Mouse (Mus musculus) adrenal gland, postnatal 36 days (tissue): ENCODE data around the gene Cdkn1a. TPM values are rescaled to one million over a fixed set of nuclear protein-coding genes. Genes with fewer than 3 reads are reported as not detected.
"Not testable (repeated sequence)": the region's sequence is repeated elsewhere in the genome, so short reads cannot be mapped to it uniquely, and the experiment has no call there.

Experiments
- DNase-seq, 2 experiments: peaks; one replicate each; pipeline ENCODE4 v3.0.0; 2021; ENCODE audit warnings: mixed read lengths in 1 of 2
- total RNA-seq, 2 experiments: library from RNA; stranded (reverse); gene quantifications; 2 replicates each; pipeline ENCODE4 v1.2.3; 2021

Gene Cdkn1a
- total RNA-seq, 2 experiments from 2014 or later = 22.1 to 78.4 TPM

DNA sequence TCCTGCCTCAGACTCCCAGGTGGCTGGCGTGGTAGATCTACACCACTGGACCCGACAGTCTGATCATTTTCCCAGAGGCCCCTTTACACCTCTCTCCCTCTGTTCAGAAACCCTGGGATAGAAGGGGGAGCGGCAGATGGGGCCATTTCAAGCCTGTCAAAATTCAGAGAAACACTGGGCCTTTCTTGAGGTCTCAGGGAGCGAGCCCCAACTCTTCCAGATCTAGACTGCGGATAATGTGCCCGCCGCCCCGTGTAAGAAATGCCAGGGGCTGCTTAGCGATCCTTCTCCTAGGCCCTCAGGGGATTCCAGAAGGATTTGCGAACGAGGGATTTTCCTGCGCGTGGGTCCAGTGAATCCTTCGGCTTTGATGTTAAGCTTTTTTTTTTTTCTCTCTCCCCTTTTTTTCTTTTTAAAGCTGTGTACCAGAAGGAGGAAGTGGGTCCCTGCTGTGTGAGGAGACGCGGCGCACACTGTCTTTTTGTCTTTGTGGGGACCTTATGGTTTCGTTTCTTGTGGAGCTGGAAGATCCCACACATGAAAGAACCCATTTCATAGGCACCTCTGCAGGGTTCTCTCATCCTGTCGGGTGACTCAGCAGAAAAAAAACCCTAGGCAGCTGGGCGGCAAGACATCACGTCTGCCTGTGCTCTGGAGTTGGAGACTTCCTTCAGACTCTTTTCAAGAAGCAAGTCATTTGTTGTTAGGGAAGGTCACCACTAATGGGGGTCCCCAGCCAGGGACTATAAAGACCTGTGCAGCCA is 9.0 kb upstream of the Cdkn1a start:
- DNase-seq = peak in 1 of 2 experiments; percentile 12

GRCm38 (mm10) chr17:29083586-29083985 is 7.2 kb upstream of the Cdkn1a start:
- DNase-seq = no peak

DNA sequence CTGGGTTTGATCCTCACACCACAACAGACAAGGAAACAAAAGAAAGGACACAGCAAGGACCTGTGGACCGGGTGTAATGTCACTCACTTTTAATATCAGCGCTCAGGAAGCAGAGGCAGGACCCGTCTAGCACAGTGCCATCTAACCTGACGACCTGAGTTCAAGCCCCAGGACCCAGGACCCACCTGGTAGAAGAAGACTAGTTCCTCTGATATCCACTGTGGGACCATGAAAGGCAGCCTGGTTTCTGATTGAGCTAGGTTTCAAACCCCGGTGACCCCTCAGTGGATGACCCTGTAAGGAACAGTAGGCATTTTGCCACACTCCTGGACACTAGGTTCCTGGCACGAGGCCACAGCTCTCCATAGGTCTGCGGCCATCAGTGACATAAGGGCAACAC is 6.1 kb upstream of the Cdkn1a start:
- no peak for DNase-seq

- no peak for DNase-seq
These were observed 5.5 kb upstream of the Cdkn1a start for GRCm38 (mm10) chr17:29085266-29085665.

GRCm38 (mm10) chr17:29086916-29087315 is 3.9 kb upstream of the Cdkn1a start:
- no peak for DNase-seq

DNA sequence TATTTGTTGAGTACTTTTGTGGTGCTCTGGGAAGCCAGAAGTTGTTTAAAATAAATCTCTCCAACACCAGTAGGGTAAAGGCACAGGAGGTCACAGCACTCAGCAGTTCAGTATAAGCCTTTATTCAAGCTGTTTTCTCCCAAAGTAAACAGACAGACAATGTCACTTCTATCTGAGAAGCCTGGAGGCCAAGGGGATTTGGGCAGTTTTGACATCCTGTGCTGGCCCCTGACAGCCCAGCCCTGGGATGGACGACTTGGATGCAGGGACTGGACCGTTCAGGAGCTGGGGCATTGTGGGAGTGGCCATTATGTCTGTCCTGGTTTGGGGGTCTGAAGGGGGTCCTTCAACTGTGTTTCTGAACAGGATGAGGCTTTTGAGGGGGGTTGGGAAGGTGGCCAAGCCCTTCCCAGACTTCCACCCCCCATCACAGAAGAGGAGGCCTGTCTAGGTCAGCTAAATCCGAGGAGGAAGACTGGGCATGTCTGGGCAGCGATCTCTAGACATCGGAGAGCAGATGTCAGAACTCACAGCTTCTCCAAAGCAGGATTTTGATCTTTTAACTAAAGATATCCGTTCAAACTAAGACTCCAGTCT is 670 bp downstream of the Cdkn1a start:
- no peak for DNase-seq

DNA sequence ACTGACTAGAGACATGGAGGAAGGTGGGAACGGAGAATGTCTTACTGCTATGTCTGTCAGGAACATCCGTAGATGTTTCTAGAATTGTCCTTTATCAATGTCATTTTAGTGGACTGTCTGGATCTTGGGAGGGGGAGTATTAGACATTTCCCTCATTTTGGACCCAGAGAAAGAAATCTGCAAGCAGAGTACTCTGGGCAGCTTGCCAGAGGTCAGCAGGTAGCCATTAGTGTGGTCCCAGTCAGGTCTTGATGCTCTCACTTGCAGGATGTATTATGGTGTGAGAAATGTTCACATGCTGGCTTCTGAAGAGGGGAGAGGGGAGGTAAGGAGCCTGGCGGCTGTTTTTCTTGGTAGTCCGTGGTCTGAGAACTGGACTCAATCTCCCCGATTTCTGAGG is 1.7 kb downstream of the Cdkn1a start:
- DNase-seq = no peak

DNA sequence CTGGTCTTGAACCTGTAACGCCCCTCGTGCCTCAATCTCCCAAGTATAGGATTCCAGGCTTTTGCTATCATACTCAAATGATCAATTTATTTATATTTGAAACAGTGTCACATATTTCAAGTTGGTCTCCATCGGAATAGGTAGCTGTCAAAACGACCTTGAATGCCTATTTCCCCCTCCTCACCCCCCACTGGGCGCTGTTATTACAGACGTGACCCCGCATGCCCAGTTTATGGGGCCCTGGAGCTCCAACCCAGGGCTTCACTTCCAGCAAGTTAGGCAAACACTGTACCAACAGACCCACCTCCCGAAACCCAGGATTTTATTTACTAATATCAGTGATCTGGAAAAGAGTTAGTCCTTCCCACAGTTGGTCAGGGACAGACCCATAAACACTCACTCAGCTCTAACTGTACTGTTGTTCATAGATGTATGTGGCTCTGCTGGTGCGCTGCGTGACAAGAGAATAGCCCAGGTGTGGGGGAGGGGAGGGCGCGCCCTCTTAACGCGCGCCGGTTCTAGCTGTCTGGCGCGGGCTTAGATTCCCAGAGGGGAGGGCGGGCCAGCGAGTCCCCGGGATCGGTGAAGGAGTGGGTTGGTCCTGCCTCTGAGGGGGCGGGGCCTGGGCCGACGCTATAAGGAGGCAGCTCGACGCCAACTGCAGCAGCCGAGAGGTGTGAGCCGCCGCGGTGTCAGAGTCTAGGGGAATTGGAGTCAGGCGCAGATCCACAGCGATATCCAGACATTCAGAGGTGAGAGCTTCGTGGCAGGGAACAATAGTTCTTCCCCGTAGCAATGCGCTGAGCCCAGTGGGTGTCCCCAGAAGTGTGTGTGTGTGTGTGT is 2.6 kb downstream of the Cdkn1a start:
- peak; percentile 91 to 92 for DNase-seq

DNA sequence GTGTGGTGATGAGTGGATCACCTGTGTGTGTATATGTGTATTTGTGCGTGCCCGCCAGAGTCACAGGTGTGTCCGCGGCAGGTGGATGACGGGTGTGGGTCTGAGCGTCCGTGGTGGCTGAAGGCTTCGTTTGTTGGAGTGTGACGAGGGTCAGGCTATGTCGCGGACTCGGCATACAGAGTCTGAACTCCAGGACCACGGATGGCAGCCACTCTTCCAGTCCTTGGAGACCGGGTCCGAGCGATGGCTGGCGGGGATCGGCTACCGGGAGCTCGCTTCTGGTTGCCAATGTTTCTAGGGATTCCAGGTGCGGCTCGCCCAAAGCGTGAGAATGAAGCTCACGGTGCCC is 3.2 kb downstream of the Cdkn1a start:
- DNase-seq = peak in 1 of 2 experiments; percentile 12

DNA sequence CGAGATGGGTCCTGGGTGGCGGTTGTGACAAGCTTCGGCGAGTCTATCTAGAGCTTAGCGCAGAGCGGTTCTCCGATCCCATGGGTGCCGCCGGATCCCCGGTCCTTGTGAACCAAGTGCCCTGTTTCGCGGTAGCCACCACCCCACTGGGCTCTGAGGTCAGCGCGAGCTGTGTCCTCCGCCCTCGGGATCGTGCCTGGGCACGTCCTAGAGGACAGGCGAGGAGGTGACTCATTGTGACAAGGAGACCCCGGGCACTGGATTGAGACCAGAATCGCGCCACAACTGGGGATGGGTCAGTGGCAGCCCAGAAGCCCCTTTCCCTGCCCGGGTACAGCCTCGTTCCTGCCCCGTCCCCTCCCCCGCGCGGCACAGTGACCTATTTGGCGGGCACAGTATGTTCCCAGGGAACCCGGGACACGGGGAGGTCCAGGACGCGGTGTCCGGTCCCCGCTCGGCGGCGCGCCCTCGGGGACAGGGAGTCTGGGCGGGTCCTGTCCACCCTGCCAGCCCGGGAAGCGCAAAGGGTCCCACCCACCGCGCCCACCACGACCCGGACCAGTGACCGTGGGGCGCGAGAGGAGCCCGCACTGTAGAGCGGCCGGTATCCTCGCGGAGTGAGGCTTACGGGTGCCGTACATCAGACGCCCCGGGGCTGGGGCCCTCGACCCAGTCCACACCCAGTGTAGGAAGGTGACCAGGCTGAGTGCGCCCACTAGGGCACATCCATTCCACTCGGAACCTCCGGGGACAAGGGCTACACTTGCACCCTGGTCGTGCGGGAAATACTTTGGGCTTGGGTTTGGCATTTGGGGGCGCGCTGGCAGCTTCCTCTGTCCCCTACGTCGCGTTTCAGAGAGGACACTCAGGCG is 3.8 kb downstream of the Cdkn1a start:
- DNase-seq = peak; percentile 82 to 89

DNA sequence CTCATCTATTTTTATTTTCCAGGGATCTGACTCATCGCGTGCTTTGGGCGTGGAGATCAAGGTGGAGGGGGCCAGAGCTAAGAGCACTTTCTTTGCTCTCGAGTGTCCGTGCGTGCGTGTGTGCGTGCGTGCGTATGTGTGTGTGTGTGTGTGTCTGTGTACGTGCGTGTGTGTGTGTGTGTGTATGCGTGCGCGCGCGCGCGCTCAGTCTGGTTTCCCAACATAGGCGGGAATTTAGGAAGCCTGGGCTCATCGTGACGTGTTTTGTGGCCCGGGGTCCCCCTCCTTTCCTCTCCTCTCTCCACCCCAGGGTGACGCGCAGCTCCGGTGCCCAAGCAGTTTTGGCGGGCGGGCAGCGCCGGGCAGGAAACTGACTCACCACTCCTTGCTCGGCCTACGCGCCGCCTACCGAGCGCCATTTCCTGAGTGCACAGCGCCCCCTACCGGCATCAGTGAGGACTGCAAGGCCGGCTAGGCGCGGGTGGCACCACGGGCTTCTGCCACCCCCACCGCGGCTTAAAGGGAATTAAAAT is 4.5 kb downstream of the Cdkn1a start:
- peak; percentile 98 for DNase-seq

DNA sequence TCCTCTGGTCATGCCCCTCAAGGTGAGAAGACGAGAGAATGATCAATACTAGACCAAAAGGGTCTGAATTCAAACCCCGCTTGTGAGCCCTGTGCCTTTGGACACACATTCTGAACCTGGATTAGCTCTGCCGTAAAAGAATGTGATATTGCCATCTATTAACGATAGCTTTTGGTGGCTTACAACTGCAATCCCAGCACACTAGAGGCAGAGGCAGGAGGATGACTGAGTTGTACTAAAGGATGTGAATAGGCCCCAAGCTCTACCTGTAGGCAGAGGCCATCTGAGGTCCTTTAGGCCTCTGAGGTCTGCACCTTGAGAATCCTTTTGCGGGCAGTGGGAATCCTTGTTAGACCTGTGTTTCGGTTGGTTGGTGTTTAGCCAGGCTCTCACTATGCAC is 5.5 kb downstream of the Cdkn1a start:
- DNase-seq = no peak

- DNase-seq = no peak
These were observed 6.2 kb downstream of the Cdkn1a start for GRCm38 (mm10) chr17:29096851-29097561.

DNA sequence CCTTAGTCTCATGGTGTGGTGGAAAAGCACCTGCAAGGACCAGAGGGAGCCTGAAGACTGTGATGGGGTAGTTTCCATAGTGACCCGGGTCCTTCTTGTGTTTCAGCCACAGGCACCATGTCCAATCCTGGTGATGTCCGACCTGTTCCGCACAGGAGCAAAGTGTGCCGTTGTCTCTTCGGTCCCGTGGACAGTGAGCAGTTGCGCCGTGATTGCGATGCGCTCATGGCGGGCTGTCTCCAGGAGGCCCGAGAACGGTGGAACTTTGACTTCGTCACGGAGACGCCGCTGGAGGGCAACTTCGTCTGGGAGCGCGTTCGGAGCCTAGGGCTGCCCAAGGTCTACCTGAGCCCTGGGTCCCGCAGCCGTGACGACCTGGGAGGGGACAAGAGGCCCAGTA is 7.5 kb downstream of the Cdkn1a start:
- DNase-seq = no peak

DNA sequence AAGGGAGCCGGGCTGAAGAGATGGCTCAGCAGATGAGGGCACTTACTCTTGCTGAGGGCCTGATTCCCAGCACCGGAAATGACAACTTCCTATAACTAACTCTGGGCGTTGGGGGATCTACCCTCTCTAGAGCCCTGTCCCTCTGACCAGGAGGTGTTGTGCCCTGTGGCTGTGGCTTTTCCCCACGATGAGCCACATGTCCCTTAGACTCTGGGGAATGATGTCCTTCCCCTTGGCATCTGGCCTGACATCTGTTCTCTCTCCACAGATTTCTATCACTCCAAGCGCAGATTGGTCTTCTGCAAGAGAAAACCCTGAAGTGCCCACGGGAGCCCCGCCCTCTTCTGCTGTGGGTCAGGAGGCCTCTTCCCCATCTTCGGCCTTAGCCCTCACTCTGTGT is 8.3 kb downstream of the Cdkn1a start:
- DNase-seq = no peak

- no peak for DNase-seq
These were observed 9.9 kb downstream of the Cdkn1a start for GRCm38 (mm10) chr17:29100627-29101026.

- DNase-seq = not testable (repeated sequence)
These were observed 19.6 kb downstream of the Cdkn1a start for GRCm38 (mm10) chr17:29110356-29110755.

- no peak for DNase-seq
These were observed 20.6 kb downstream of the Cdkn1a start for GRCm38 (mm10) chr17:29111332-29111731.

GRCm38 (mm10) chr17:29113591-29114352 is 23.0 kb downstream of the Cdkn1a start, which contains the start of gene Rab44:
Gene Rab44, plus strand, starts transcription at chr17:29114145.
- DNase-seq = no peak

DNA sequence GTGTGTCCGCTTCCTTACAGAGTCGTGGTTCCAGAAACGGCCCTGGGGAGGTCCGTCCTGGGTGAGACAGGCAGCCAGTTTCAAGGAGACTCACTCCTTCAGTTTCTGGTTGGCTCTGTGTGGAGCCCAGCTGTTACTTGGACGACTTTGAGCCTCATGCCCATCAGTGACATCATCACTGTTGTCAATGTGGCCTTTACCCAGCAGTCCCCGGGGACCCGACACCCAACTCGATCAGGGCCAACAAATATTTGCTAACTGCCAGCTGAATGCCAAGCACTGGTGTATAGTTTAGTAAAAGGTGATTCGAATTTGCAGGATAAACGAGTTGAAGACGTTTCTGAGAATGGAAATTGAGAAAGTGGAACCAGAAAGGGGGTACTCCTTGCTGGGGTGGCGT is 25.2 kb downstream of the Cdkn1a start:
- DNase-seq = peak; percentile 11 to 45
